Mouse (Mus musculus) 3T3-L1 (cell line): ENCODE data around the gene Sept9.

Experiments
- DNase-seq: peaks from one replicate; pipeline ENCODE4 v3.0.0-alpha.2; 2015; ENCODE audit warnings: low read depth, low spot score

Gene Sept9

DNA sequence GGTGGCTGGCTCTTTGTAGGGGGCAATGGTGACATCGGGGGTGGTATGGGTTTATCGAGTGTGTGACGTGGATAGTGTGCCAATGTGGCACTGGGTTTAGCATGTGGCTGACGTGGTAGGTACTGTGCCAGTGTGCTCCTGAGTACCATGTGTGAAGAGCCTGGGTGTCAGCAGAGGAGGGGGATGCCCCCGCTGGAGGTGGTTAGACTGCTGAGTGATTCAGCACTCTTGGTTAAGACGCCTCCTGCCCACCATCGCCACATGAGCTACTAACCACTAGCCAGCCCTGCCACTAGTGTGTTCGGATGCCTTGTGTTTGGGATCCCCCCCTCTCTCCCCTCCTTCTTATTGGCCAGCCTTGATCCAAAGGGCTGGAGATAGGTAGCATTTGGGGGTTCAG lies 21.3 kb downstream of the Sept9 start:
- DNase-seq = no peak

DNA sequence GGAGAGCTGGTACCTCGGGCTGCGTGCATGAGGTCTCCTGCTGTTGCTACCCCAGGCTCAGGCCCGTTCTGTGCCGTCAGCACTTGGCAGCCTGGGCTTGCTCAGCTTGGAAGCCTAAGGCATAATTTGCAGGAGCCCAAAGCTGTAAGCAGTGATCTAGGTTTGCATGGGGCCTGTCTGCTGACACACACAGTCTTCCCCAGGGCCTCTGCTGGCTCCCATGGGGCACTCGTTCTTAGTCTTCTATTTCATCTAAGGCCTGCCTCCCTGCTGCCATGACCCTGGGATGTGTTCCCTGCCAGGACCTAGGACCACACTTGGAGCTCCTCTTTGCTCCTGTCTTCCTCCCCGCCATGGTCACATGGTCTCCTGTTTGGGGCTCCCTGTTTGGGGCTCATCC lies 21.7 kb downstream of the Sept9 start:
- DNase-seq = no peak

GRCm38 (mm10) chr11:117222899-117223298 lies 23.4 kb downstream of the Sept9 start:
- DNase-seq = no peak

- no peak for DNase-seq
Observed at GRCm38 (mm10) chr11:117224804-117225203, 25.3 kb downstream of the Sept9 start.

- DNase-seq = no peak
Observed at GRCm38 (mm10) chr11:117225531-117226213, 26.2 kb downstream of the Sept9 start.

GRCm38 (mm10) chr11:117226214-117226535 lies 26.7 kb downstream of the Sept9 start:
- DNase-seq = no peak

GRCm38 (mm10) chr11:117228139-117228538 lies 28.7 kb downstream of the Sept9 start:
- peak; percentile 65 for DNase-seq

DNA sequence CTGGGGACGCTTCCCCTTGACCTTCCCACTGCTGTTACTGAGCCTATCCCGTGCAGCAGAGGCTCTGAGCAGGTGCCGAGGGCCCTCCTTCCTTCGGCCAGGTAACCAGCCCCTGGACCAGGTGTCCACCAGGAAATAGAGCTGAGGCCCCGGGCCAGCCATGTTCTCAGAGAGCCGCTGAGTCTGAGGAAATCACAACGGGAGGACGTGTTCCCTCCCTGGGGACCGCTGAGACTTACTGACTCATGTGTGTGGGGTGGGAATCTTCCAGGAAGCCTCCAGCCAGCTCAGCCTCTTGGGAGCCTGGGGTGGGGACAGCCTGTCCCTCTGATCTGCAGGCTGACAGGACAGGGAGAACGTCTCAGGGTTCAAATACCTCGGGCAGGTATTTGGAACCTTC lies 32.1 kb downstream of the Sept9 start:
- DNase-seq = peak; percentile 96

- DNase-seq = peak; percentile 81
Observed at GRCm38 (mm10) chr11:117232032-117232431, 32.6 kb downstream of the Sept9 start.

GRCm38 (mm10) chr11:117232886-117233458 lies 33.5 kb downstream of the Sept9 start:
- no peak for DNase-seq

GRCm38 (mm10) chr11:117233818-117234217 lies 34.4 kb downstream of the Sept9 start:
- no peak for DNase-seq

DNA sequence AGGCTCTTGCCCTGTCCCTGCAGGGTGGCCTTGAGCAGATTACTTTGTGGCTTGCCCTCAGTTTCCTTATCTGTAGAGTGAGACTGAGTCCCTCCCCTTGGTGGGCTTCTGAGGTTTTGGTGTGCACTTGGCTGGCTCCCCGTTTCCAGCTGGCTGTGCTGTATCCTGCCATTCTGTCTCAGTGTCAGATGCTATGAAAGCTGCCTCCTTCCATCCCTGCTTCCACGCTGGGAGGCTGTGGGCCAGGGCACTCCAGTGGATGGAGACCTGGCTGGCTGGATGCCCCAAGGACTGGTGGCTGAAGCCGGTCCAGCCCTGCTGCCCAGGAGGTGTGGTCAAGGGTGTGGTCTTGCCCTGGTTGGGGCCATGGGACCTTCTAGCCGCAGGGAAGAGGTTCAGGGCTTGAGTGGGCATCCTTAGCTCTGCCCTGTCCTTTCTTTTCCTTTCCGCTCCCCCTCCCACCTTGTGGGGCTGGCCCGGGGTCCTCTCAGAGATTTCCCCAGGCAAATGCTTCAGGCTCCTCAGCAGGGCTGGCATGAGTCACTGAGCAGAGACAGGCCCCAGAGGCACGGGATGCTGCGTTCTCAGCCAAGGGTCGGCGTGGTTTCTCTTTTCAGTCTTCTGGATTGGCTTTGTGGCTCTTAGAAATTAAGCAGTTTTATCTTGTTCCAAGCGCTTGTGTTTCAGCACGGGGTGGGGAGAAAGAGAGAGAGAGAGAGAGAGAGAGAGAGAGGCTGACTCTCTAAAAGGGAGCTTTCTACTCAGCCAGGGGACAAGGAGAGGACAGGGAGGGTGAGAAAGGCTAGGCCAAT lies 35.8 kb downstream of the Sept9 start:
- peak; percentile 92 for DNase-seq

GRCm38 (mm10) chr11:117235898-117236459 lies 36.5 kb downstream of the Sept9 start:
- DNase-seq = peak; percentile 74

- DNase-seq = peak; percentile 96
Observed at GRCm38 (mm10) chr11:117238169-117238568, 38.7 kb downstream of the Sept9 start.

DNA sequence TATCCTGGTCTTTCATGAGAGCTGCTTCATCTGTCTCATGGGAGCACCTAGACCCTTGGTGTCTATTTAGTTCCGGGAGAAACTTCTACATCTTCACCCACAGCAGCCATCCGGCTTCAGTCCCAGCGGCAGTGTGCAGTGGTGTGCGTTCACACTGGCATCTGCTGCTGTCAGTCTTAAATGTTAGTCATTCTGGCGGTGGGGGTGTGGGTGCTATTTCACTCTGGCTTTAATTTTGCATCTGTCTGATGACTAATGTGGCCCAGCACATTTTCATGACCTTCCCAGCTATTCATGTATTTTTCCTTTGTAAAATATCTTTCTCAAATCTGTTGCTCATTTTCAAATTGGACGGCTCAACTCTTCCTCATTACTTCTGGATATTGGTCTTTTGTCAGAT lies 40.2 kb downstream of the Sept9 start:
- peak; percentile 88 for DNase-seq

DNA sequence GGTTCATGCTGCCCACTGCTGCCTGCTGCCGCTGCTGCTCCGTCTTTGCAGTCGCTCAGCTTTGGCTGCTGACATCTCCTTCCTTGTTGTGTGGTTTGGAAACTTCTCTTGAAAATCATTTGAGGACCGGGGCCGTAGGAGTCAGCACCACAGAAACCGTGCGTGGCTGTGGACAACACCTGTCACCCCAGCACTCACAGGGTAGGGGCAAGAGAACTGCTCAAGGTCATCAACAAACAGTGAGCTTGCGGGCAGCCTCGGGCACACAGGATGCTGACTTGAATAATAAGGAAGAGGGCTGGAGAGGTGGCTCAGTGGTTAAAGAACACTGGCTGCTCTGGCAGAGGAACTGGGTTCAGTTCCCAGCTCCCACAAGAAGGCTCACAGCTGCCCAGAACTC lies 40.9 kb downstream of the Sept9 start:
- DNase-seq = no peak

DNA sequence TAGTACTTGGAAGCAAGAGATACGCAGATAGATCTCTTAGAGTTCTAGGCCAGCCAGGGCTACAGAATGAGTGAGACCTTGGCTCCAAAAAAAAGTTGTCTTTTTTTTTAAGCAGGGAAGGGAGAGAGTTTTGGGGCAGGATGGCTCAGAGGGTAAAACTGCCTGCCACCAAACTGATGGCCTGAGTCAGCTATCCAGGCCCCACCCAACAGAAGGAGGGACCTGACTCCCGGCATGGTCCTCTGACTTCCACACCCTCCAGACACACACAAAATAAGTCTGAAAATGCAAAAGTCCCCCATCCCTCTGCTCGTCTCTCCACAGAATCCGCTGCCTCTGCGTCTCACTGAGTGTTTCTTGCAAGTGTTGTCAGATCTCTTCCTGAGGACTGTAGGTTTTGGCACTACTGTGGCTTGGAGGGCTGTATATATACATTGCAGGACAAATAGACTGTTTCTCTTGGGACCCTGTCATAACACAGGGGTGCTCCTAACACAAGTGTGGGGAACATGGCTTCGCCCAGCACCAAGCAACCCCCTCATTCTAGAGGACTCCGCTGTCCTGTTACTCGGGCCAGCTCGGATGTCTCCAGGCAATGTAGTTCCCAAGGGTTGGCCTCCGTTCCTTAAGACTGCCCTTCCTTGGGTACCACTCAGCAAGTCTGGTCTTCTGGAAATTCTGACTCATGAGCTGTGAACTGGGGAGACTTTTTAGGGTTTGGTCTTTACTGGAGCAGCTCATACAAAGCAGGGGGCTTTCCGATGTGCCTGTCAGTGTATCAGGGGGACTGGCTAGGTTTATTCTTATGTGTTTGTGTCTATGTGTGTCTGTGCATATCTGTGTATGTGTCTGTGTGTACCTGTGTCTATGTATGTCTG lies 41.6 kb downstream of the Sept9 start:
- peak; percentile 73 for DNase-seq

- DNase-seq = no peak
Observed at GRCm38 (mm10) chr11:117242339-117243084, 43.1 kb downstream of the Sept9 start.

GRCm38 (mm10) chr11:117243536-117244290 lies 44.3 kb downstream of the Sept9 start:
- DNase-seq = no peak
